Mouse (Mus musculus) kidney, adult 18-20 months (tissue): ENCODE results near the gene Skp1a.
A peak's percentile ranks its signal among the peaks of the same experiment; 100 is the strongest.
"Not testable (repeated sequence)": the region's sequence is repeated elsewhere in the genome, so short reads cannot be mapped to it uniquely, and the experiment has no call there.

Experiments used
- DNase-seq: peaks from one replicate; pipeline ENCODE4 v3.0.0; 2021

Skp1a gene

GRCm38 (mm10) chr11:52231606-52232541 lies at the start of gene Skp1a:
Gene Skp1a, plus strand, starts transcription at chr11:52231995.
- peak; percentile 96 for DNase-seq

DNA sequence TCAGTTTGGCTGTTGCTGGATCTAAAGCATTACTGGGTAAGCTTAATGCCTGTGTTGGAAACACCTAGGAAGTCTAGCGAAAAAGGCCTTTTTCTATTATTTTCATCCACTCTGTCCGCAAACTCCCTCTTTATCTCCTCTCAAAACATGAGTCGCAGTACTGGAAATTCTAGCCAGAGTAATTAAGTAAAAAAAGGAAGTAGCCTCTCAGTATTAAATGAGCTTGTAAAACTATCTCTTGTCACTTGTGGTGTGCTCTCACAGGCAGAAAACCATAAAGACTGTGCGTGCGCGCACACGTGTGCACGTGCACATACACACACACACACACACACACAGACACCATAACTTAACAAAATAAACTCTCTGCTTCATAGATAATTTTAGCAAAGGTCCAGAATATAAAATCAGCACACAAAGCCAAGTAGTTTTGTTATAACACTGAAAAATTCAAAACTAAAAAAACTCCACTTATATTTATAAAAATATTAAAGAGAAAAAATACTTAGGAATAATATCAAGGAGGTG lies 35.2 kb upstream of the Skp1a start:
- DNase-seq, result not testable (repeated sequence)

GRCm38 (mm10) chr11:52213887-52214286 lies 17.9 kb upstream of the Skp1a start, which contains the start of gene Olfr1371:
Gene Olfr1371, minus strand, starts transcription at chr11:52213987.
- DNase-seq, result no peak

- peak; percentile 78 for DNase-seq
Measured at GRCm38 (mm10) chr11:52220282-52220681, 11.5 kb upstream of the Skp1a start.

DNA sequence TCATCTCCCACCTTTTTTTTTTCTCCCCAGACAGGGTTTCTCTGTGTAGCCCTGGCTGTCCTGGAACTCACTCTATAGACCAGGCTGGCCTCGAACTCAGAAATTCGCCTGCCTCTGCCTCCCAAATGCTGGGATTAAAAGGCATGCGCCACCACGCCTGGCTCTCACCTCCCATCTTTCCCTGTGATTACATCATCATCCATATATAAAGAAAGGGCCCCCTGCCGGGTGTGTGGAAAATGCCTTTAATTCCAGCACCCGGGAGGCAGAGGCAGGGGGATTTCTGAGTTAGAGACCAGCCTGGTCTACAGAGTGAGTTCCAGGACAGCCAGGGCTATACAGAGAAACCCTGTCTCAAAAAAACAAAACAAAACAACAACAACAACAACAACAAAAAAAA lies 9.9 kb upstream of the Skp1a start:
- not testable (repeated sequence) for DNase-seq

DNA sequence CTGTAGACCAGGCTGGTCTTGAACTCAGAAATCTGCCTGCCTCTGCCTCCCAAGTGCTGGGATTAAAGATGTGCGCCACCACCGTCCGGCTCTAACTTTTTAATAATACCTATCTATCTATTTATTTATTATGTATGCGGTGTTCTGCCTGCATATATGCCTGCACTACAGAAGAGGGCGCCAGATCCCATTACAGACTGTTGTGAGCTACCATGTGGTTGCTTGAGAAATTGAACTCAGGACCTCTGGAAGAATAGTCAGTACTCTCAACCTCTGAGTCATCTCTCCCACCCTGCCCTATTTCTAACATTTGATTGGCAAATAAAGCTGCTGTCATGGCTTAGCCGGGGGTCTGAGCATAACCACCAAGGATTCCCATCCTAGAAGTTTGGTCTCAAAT lies 8.9 kb upstream of the Skp1a start:
- DNase-seq, result peak; percentile 23

DNA sequence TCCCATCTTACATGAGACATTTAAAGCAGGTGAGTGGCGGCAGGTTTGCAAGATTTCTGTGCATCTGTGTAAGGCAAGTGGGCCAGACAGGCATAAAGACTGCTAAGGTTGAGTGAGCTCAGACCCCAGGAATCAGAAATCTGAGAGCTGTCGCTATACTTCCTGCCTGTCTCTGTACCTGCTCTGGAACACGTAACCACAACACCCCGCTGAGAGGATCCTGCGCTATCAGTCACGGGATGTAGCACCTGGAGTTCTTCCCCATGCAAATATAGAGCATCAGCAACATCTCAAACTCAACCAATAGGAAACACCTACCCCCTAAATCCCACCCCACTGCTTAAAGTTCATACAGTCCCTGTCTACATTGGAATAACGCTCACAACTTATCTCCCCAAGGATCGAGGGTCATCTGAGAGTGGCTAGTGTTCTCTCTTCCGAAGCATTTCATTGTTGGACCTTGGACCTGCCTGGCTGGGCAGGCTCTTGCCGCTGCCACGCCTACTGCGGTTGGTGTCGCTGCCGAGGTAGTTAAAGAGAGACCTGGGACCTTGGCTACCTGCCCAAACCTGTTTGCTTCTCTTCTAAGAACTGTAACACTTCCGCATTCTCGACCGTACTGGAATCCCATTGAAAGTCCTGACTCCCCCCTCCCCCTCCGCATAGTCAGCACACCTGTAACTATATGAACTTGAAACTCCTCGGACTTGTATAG lies 7.7 kb upstream of the Skp1a start:
- DNase-seq, result peak; percentile 92

GRCm38 (mm10) chr11:52225986-52226599 lies 5.7 kb upstream of the Skp1a start:
- no peak for DNase-seq

DNA sequence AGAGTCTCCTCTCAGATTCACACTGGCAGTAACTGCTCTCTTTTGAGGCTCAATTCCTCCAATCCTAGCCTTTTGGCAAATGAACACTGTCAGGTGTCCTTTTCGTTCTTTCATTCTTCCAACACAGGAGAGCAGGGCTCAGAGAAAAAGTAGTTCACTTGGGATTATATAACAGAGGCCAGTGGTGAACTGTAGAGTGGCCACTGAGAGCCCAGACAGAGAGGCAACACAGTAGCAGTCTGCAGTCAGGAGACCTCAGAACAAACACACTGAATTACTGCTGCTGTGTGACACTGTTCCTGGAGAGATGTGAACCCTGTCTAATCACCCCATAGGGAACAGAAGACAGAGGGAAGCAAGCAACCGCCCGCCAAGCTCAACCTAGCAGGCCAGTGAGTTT lies 4.7 kb upstream of the Skp1a start:
- peak; percentile 20 for DNase-seq

DNA sequence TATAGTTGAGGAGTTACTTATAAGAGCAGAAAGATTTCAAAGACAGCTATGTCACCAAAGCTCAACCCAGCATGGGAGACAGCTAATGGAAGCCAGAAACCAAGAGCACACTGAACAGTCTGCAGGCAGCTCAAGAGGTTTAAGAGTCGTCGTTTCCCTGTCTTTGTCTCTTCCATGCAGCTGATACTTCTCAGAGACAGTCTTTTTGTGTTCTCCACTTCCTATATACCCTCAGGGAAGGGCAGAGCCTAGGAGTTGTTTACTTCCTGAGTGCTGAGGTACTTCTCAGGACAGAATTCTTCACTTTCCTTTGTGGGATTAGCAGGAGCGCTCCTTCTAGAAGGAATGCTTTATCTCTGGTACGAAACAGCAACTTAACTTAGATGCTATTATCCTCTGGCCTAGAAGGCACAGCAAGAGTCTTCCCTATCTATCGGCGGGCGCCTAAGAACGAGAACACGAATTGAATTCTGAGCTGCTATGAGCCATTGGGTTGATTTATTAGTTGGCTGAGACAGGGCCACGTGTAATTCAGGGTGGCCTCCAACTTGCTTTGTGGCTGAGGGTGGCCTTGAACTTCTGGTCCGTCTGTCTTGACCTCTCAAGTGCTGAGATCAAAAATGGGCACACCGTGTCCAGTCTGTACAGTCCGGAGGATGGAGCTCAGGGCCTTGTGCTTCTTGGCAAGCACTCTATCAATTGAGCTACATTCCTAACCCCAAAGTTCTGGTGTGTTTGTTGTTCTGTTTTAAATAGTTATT lies 4.1 kb upstream of the Skp1a start:
- no peak for DNase-seq

DNA sequence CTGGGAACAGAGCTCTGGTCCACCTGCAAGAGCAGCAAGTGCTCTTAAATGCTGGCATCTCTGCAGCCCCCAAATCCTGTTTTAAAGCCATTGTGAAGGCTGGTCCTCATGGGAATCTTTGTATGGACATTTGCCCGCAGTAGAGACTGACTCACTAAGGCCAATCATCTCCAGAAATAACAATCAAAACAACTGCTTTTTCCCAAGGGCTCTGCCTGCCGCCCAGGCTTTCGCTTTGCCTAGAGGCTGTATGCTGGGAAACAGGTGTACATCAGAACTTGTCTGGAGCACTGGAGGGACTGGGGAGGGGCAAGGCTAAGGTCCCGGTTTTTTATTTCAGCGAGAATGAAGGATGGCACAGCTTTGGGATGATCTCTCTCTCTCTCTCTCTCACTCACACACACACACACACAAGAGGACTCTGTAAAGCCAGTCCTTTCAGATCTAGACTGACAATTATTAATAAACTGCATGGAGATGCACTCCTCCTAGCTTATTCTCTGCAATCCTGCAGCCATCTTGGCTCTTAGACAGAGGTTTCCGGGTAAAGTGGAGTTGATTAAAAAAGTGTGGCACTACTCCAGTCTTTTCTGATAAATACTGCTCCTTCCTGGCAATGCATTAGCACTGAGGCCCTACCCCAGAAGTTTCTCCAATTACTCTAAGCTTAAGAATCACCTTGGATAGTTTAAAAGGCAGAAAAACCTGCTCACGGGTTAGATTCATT lies 2.9 kb upstream of the Skp1a start:
- no peak for DNase-seq

GRCm38 (mm10) chr11:52230694-52231093 lies 1.1 kb upstream of the Skp1a start:
- no peak for DNase-seq

GRCm38 (mm10) chr11:52233043-52233653 lies 1.4 kb downstream of the Skp1a start:
- no peak for DNase-seq

GRCm38 (mm10) chr11:52233906-52234305 lies 2.1 kb downstream of the Skp1a start:
- no peak for DNase-seq

DNA sequence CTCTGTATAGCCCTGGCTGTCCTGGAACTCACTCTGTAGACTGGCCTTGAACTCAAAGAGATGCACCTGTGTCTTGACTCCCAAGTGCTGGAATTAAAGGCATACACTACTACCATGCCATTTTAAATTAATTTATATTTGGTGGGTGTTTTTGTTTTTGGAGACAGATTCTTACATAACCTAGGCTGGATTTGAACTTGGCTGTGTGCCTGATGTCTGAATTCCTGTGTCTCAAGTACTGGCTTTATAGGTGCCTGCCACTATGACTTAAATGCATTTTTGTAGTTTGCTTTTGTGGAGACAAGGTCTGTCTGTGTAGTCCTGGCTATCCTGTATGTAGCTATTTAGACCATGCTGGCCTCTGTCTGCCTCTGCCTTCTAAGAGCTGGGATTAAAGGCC lies 2.7 kb downstream of the Skp1a start:
- DNase-seq, result no peak

GRCm38 (mm10) chr11:52240898-52241542 lies 9.2 kb downstream of the Skp1a start:
- no peak for DNase-seq

DNA sequence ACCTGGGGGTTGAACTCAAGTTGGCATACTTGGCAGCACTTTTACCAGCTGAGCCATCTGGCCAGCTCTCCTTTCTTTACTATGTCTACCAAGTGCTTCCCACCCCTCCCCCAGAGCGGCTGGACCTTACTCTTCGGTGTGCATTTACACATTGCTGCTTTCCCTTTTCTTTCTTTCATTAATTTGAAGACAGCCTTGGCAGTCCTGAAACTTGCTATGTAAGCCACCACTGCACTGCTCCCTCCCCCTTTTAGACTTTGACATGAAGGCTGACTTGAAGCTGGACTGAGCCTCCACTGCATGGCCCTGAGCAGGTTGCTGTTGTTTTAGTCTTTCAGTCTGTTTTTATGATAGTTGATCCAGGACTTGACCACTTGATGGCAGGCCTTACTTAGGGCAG lies 17.7 kb downstream of the Skp1a start:
- DNase-seq, result peak; percentile 50

DNA sequence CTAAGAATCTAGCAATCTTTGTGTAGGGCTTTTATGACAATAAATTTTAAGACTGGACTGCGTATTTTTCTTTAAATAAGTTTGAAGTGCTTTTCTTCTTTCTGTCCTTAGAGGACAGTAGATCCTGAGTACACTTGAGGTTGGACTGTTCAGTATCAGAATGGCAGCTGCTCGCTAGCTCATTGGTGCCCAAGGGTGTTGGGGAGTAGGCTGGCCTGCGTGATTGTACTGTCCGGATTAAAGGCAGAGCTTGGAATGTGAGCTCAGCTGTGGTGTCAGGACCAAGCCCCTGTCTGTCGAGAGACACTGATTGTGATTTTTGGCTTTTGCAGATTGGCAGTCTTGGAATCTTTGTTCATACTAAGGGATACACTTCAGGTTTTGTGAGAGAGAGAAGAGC lies 20.0 kb downstream of the Skp1a start:
- DNase-seq, result no peak

DNA sequence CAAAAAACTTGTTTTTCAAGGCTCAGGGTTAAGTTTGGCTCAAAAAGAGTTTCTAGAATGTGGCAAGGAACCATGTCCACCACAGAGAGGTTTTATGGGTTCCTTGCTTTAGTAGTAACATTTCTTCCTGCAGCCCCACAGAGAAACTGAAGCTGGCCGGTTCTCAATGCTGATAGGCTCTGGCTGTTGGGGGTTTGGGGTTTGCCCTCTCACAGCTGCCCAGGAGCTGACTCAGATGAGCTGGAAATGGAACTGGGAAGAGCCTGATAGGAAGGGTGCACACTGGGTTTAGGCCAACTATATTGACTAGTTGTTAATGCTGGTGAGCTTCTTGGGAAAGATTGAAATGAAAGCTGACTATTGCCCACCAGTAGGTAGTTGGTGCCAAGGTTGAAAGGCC lies 20.9 kb downstream of the Skp1a start:
- no peak for DNase-seq

DNA sequence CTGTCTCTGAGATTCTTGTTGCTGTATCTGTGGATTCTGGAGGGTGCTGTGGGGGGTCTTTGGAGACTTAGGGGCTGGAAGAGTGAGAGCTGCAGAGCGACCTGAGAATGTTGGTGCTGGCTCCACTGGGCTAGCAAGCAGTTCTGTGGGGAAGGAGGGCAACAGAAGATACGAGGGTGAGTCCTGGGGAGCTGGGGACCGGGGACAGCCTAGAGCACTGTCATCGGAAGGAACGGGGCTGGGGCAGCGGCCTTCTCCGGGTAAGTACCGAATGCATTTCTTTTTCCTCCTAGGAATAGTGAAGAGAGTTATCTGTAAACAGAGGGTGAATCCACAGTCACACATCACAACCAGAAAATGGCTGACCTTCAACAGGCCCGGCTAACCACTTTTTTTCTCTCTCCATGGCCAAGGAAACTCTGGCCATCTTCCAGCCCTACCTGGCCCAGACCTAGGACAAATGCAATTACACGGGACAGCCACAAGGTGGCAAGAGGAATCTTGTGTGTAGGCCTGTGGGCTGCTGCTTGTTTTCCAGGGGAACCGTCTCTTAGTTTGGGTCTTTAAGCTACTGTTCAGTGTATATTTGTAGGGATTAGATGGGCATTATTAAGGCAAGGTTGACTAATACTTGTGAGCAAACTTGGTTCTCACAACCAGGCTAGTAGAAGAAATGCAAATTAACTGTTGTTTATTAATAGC lies 22.0 kb downstream of the Skp1a start:
- peak; percentile 82 for DNase-seq
